Mouse (Mus musculus) cerebellum, adult 11 months (tissue): ENCODE measurements around the gene Tmem116.
A peak's percentile ranks its signal among the peaks of the same experiment; 100 is the strongest.

Experiments
- DNase-seq: peaks from one replicate; pipeline ENCODE4 v3.0.0; 2022

The Tmem116 gene

DNA sequence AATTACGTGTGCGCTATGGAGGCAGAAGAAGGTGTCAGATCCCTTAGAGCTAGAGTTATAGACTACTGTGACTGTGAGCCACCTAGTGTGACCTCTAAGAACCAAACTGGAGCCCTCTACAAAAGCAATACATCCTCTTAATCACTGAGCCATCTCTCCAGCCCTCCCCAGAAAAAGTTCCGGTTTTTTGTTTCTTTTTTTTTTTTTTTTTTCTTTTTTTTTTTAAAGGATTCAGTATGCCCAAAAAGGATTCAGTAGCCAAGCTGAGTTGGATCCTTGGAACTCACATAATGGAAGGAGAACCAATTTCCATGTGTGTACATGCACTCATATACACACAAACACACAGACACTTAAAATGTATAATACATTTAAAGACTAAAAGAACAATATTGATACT is 91.7 kb downstream of the Tmem116 start:
- DNase-seq, result no peak

DNA sequence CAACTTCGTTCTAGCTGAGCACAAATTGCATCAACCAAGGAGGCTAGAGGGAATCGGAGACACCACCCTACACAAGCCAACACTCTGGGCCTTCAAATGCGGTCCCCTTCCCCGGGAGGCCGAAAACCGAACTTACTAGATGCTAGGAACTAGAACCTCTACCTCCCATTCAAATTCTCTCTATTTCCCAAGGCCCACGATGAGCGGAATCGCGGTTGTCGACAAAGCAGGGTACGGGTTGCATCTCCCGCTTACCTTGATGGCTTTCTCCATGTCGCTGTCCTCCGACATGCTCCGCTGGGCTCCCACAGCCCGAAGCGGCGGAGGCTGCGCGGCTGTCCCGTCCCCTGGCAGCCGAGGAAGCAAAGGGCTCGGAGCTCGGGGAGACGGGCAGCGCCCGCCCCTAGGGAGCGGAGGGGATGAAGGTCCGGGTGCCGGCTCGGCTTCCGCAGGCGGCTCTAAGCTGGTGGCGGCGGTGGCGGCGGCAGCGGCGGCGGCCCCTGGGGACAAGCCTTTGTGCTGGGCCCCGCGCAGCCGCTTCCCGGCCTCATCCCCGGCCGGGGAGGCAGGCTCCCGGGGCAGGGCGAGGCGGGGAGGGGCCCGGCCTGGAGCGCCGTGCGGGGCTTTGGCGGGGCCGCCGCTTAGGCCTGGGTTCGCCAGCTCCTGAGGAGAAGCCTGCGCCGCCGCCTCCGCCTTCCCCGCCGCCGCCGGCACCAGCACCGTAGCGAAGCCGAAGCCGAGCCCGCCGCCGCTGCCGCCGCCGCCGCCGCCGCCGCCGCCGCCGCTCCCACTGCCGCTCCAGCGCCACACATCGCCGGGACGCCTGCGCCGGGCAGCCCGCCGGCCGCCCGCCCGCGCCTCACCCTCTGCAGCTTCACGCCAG is 93.5 kb downstream of the Tmem116 start, which contains the start of the genes Adam1a and Gm42878:
Adam1a (minus strand) TSS at position 573 of the 883 bp plus-strand sequence.
Gm42878 (minus strand) TSS at position 573 of the 883 bp plus-strand sequence.
- DNase-seq, result no peak

DNA sequence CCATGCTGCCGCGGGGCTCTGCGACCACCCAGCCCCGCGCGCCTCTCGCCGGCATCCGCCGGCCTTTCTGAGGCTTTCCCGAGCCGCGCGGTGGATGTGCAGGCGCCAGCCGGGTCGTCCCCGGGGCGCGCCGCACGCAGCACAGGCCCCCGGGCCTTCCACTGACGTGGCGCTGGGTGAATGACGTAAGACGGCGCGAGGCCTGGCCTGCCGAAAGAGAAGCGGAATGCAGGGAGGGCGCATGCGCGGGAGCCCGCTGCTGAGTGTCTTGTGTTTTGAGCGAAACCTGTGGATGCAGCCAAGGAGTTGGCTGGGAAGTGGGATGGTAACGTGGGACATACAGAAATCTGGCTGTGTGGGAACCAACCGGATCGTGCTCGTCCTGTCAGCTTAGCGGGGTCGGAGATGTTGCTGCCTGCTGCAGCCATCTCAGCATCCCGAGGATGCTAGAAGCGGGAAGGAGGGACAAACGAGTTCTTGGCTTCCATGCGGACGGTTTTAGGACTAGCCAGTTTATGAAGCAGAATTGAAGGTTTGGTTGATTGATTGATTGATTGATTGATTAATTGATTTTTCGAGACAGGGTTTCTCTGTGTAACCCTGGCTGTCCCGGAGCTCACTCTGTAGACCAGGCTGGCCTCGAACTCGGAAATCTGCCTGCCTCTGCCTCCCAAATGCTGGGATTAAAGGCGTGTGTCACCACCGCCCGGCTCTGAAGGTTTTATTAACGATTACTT is 94.3 kb downstream of the Tmem116 start, which contains the start of gene Mapkapk5:
Mapkapk5 (minus strand) TSS at position 113 of the 737 bp plus-strand sequence.
- peak; percentile 97 for DNase-seq

DNA sequence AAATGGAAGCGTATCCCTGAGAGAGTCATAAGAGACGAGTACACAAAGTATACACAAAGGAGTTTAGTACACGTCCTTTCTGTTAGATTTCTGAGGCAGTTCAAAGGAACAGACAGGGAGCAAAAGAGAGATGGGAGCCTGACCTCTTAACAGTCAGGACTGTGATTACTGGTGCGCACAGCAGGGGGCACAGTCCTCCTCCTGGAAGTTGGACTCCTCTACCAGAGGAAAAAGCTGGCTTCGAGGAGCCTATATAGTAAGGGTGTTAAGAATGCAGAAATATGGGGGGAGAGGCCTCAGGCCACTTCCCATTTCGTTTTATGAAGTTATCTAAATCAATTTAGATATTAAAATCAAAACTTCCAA is 94.8 kb downstream of the Tmem116 start:
- DNase-seq, result peak; percentile 23

DNA sequence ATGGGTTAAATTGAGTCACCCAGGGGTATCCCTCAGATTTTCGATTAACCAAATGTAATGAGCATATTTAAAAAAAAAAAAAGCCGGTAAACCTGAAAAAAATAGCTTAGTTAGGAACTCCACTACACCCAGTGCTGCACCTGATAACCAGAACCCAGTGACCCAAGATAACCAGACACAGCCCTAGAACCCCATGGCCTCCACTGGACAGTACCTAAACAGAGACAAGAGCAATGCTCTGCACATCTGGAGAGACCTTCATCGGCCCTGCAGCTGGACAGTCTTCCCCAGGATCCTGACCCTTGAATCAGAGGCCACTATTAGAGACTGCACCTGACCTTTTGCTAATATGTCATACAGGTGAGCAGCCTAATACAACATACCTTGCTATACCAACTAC is 95.4 kb downstream of the Tmem116 start:
- no peak for DNase-seq

DNA sequence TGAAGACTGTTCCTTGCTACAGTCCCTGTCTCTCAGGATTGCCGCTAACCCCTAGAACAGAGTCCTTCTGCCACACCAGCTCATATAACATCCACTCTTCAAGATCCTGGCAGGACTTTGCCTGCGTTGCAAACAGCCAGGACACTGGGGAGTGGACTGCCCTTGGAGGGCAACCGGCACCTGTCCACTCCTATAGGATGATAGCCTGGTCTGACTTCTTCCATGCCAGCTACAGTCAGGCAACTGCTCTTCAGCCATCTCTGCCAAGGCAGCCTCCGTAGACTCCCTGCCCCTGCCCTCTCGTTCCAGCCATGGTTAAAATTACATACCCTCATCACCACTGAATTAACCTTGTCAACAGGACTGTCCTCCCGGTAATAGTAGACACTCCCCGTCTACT is 97.5 kb downstream of the Tmem116 start:
- no peak for DNase-seq

DNA sequence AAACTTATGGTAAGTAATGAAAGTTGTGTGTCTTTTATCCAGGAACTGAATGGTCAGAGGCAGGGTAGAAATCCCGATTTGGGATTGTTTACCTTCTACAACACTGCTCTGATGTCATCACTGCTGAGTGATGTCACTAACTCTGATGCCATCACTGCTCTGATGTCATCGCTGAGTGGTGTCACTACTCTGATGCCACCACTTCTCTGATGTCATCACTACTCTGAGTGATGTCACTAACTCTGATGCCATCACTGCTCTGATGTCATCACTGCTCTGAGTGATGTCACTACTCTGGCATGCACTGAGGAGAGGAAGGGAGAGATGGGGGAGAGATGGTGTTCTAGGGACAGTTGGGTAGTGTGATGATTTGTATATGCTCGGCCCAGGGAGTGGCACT is 110.7 kb downstream of the Tmem116 start:
- DNase-seq, result no peak

DNA sequence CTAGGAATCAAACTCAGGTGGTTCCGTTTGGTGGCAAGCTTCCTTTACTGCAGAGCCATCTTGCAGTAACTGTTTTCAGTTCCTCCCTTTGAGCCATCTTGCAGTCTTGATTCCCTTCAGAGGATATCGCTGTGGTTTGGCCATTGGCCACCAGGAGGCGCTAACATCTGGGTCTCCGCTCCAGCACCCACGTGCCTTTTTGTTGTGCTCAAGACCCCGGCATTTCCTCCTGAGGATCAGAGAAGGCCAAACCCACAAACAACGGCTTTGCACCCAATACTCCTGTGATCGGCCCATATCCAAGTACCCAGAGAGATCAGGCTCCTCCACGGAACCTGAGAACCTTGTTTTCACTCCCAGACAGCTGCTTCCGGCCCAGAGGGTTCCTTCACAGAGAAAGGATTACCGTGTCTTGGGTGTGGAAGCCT is 112.8 kb downstream of the Tmem116 start:
- peak; percentile 62 for DNase-seq

DNA sequence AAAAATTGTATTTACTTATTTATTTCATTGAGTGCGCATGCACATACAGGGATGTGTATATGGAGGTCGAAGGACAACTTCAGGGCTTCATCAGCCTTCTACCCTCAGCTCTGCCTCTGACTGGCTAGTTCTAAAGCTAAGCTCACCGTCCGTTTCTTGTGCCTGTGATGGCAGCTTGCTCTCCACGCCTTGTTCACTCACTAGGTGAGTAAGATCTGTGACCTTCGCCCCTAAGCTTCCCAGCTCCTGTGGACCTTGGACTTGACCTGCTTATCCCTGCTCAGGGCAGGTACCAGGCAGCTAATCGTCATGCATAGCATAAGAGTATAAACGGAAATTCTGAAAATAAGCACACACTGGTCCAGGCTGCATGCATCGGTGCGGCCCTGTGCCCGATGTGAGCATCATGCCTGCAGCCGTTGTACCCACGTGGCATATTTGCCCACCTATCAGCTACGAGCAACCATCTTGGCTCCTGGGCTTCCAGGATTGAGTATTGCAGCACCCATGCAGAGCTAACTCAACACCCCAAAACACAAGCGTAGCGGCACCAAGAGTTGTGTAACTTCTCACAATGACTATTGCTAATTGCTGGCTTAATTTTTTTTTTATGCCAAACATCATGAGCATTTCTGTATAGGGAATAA is 114.5 kb downstream of the Tmem116 start:
- no peak for DNase-seq

DNA sequence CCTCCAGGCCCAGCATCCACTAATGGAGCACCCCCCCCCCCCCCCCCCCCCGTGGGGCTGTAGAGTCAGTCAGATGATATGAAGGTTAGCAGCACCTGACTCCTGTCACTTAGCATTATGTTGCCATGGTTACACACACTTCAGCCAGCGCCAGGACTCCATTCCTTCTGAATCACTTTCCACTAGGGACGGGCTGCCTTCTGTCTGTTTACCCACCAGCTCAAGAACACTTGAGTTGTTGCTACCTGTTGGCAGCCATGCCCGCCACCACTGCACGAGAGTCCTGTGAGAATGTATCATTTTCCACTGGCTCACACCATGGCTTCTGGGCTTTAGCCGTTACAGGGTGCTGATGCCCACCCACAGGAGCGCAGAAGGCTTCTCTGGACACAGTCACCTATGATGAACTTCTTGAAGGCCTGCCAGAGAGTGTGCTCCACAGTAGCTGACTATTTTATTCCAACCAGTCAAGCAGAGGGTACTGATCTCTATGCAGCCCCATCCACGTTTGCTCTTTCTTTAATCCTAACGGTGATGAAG is 118.3 kb downstream of the Tmem116 start:
- no peak for DNase-seq

DNA sequence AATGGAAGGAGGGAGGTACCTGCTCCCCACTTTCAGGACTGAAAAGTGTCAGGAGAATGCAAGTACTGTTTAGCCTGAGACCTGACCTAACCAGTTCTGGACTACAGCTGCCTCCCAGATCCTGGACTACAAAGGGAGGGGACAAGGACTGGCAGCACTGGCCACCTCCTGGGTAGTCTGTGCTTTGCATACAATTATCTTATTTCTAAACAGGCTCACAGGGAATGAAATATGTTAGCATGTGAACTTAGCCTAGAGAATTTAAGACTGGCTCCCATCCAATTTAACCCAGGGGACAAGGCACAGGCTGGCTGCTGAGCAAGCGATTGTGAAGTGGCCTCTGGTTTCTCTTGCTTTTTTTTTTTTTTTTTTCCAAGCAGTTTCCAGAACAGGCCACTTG is 119.1 kb downstream of the Tmem116 start:
- DNase-seq, result no peak
